Mouse (Mus musculus) liver, postnatal 0 days (tissue): ENCODE measurements around the gene Nrxn1. TPM values are rescaled to one million over a fixed set of nuclear protein-coding genes. Genes with fewer than 3 reads are reported as not detected.

Source experiments
- ATAC-seq: fragments of 200-750 bp; cut with Nextera tagmentation; 2 replicates; pipeline ENCODE4 v1.8.0; 2017; ENCODE audit warnings: mild to moderate bottlenecking, moderate library complexity
- DNase-seq: peaks from one replicate; pipeline ENCODE4 v3.0.0-alpha.2; 2016
- H3K27ac ChIP-seq: fragments of 300-500 bp; sonication (generic); 2 replicates; pipeline ENCODE4 v1.5.1; 2014; ENCODE audit warnings: antibody characterized with exemption, moderate library complexity, mild to moderate bottlenecking, low read depth
- H3K27me3 ChIP-seq: fragments of 300-500 bp; sonication (generic); 2 replicates; pipeline ENCODE4 v1.6.1; 2014; ENCODE audit warnings: low read length, control low read depth, mixed read lengths; ENCODE audit not compliant: insufficient read depth
- H3K36me3 ChIP-seq: fragments of 300-500 bp; sonication (generic); replicated peaks from 2 replicates; pipeline ENCODE4 v1.6.1; 2014; ENCODE audit warnings: mild to moderate bottlenecking, control low read depth, low read length, moderate library complexity, mixed read lengths; ENCODE audit not compliant: insufficient read depth
- H3K4me1 ChIP-seq: fragments of 300-500 bp; sonication (generic); 2 replicates; pipeline ENCODE4 v1.6.1; 2014; ENCODE audit warnings: antibody characterized with exemption, mild to moderate bottlenecking, control low read depth; ENCODE audit not compliant: insufficient read depth
- H3K4me2 ChIP-seq: fragments of 300-500 bp; sonication (generic); 2 replicates; pipeline ENCODE4 v1.6.1; 2014; ENCODE audit warnings: low read depth, mild to moderate bottlenecking, low read length, moderate library complexity, mixed read lengths
- H3K4me3 ChIP-seq: fragments of 300-500 bp; sonication (generic); 2 replicates; pipeline ENCODE4 v1.5.1; 2014; ENCODE audit warnings: low read depth, low read length
- H3K9ac ChIP-seq: fragments of 300-500 bp; sonication (generic); replicated peaks from 2 replicates; pipeline ENCODE4 v1.6.1; 2014; ENCODE audit warnings: mild to moderate bottlenecking, moderate library complexity
- H3K9me3 ChIP-seq: fragments of 300-500 bp; sonication (generic); 2 replicates; pipeline ENCODE4 v1.6.1; 2016; ENCODE audit warnings: mild to moderate bottlenecking, control low read depth, low read length, mixed read lengths
- CTCF ChIP-seq: sonication (generic); IDR thresholded peaks from 2 replicates; pipeline ENCODE4 v1.5.1; 2016; ENCODE audit warnings: antibody characterized with exemption, low read depth
- EP300 ChIP-seq: IDR thresholded peaks from 2 replicates; pipeline ENCODE4 v1.6.1; 2016; ENCODE audit warnings: antibody characterized with exemption, low read depth, mild to moderate bottlenecking
- WGBS: fragments of 180-500 bp; shearing (Covaris S2); extraction: QIAGEN DNeasy Blood & Tissue Kit; methylation state at CpG from one replicate; pipeline ENCODE4 v1.1.7; 2014; ENCODE audit not compliant: insufficient replicate concordance; 5-methylcytosine and 5-hydroxymethylcytosine counted together
- polyA plus RNA-seq: library from polyadenylated mRNA; unstranded; fragments of >200 nt; fragmentation: Nextera tagmentation; extraction: Ambion mirVana; gene quantifications from 2 replicates; pipeline ENCODE4 v1.2.1, GENCODE M21; 2015

Nrxn1 gene
- polyA plus RNA-seq, 1 experiment from 2014 or later = 0.41 TPM

GRCm38 (mm10) chr17:90349385-90350095 lies 743.3 kb downstream of the Nrxn1 start:
- Histone ChIP-seq H3K27ac (no peak overlapping the region), H3K36me3 (no peaks in the 10 kb centered on the region), H3K4me1 (no peaks in the 10 kb centered on the region), H3K4me2 (no peak overlapping the region), H3K9ac (no peak overlapping the region), H3K9me3 (no peaks in the 10 kb centered on the region), H3K27me3 (no peaks in the 10 kb centered on the region), H3K4me3 (no peak overlapping the region)
- TF ChIP-seq EP300 (no peak), CTCF (no peak)
- no peak for DNase-seq
- 59% methylated on average over 5 of the region's 5 CpGs for WGBS
- ATAC-seq = no peak

GRCm38 (mm10) chr17:90346735-90347475 lies 746.0 kb downstream of the Nrxn1 start:
- no peak overlapping the region for H3K4me3 ChIP-seq
- WGBS = 51% methylated on average over 3 of the region's 3 CpGs
- DNase-seq = no peak
- H3K9me3 ChIP-seq = no peaks in the 10 kb centered on the region
- H3K9ac ChIP-seq = no peak overlapping the region
- H3K27ac ChIP-seq = no peak overlapping the region
- H3K27me3 ChIP-seq = no peaks in the 10 kb centered on the region
- TF ChIP-seq EP300 (no peak), CTCF (no peak)
- no peak for ATAC-seq
- H3K36me3 ChIP-seq = no peaks in the 10 kb centered on the region
- H3K4me1 ChIP-seq = no peaks in the 10 kb centered on the region
- no peak overlapping the region for H3K4me2 ChIP-seq

DNA sequence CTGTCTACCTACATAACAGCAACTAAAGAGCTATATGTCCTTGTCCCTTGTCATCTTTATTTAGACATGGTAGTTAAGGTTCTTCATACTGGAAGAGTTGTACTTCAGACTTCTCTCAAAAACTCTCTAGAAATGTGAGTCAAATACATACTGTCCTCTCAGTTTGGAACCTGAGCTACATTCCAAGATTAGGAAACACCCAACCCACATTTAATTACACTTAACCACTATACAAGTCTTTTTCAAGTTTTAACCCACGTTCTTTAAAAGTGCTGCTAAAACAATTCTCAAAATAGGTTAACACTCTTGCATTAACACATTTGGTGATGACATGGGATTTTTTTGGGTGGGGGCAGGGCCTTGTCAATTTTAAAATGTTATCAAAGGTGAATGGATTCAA lies 759.4 kb downstream of the Nrxn1 start:
- Histone ChIP-seq H3K4me3 (no peak overlapping the region), H3K4me1 (no peaks in the 10 kb centered on the region), H3K27ac (no peak overlapping the region), H3K9ac (no peak overlapping the region), H3K36me3 (no peaks in the 10 kb centered on the region), H3K27me3 (no peaks in the 10 kb centered on the region), H3K9me3 (no peaks in the 10 kb centered on the region), H3K4me2 (no peak overlapping the region)
- no peak for TF ChIP-seq CTCF
- no peak for TF ChIP-seq EP300
- WGBS = 78% methylated on average over 1 of the region's 1 CpGs
- DNase-seq (no peak), ATAC-seq (no peak)

DNA sequence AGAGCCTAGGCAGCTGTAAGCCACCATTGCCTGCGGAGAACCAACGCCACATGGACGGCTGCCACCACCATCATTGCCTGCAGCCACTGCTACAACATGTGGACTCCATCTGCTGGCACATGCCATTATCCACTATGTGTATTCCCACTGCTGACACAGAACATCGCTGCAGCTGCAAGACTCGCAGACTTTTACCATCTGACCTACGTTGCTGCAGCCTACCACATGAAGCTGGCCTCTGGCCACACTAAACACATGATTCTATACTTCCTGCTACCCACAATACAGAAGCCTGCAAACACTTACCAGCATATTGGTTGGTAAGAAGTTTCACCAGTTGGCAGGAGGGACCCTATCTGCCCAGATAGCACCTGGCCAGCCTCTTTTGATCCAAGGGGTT lies 769.2 kb downstream of the Nrxn1 start:
- no peaks in the 10 kb centered on the region for H3K36me3 ChIP-seq
- 88% methylated on average over 6 of the region's 6 CpGs for WGBS
- ATAC-seq = no peak
- no peak for DNase-seq
- no peaks in the 10 kb centered on the region for H3K27me3 ChIP-seq
- H3K4me1 ChIP-seq = no peaks in the 10 kb centered on the region
- no peaks in the 10 kb centered on the region for H3K9me3 ChIP-seq
- H3K4me2 ChIP-seq = no peak overlapping the region
- H3K9ac ChIP-seq = no peak overlapping the region
- H3K27ac ChIP-seq = no peak overlapping the region
- TF ChIP-seq EP300 (no peak), CTCF (no peak)
- H3K4me3 ChIP-seq = no peak overlapping the region

DNA sequence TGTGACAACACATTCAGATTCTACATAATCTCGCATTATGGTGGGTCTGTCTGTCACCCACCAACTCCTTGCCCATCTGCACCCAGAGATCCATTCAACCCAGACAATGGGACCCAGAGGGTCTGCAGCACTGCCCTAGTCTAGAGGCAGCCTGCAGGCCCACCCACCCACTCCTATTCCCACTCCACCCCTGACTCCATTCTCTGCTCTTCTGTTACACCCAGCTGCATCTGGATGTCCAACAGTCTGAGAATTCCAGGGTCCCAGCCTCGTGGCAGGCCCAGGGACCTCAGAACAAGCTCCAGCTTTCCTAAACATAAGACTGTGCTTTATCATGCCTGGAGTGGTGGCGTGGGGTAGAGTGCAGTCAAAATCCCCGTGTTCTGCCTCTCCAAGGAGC lies 820.6 kb downstream of the Nrxn1 start:
- Histone ChIP-seq H3K9ac (no peak overlapping the region), H3K9me3 (no peaks in the 10 kb centered on the region), H3K36me3 (no peaks in the 10 kb centered on the region), H3K4me2 (no peak overlapping the region), H3K4me3 (no peak overlapping the region), H3K27ac (no peak overlapping the region), H3K27me3 (no peaks in the 10 kb centered on the region), H3K4me1 (no peaks in the 10 kb centered on the region)
- no peak for ATAC-seq
- TF ChIP-seq EP300 (no peak), CTCF (no peak)
- DNase-seq = no peak
- WGBS = 48% methylated on average over 4 of the region's 4 CpGs

DNA sequence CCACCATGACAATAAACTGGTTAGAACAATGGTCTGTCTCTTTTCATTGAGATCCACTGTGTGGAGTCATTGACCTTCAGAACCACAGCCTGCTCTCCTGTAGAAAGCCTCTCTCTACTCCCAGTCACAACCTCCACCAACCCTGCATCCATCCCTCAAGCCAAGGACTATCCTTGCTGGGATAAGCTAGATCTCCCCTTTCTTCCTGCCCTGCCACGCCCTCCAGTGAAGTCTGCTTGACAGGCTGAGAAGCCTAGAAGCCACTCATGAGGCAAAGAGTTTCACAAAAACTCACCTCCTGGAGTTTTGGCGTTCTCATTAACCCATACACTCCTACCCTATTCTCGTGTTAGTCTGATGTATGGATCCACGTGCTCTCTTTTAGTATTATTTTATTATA lies 821.7 kb downstream of the Nrxn1 start:
- DNase-seq = no peak
- Histone ChIP-seq H3K9ac (no peak overlapping the region), H3K27ac (no peak overlapping the region), H3K4me1 (no peaks in the 10 kb centered on the region), H3K4me2 (no peak overlapping the region), H3K36me3 (no peaks in the 10 kb centered on the region), H3K4me3 (no peak overlapping the region), H3K9me3 (no peaks in the 10 kb centered on the region), H3K27me3 (no peaks in the 10 kb centered on the region)
- whole genome bisulfite sequencing = 31% methylated on average over 4 of the region's 4 CpGs
- no peak for ATAC-seq
- TF ChIP-seq EP300 = no peak
- TF ChIP-seq CTCF = no peak
